Mouse (Mus musculus): ENCODE results near the gene Klhl10.

GRCm38 (mm10) chr11:100414021-100414913 is 27.4 kb upstream of the Klhl10 start, which contains the start of gene P3h4:
- TF ChIP-seq CTCF (IDR thresholded peaks at IDR 0.05; ENCODE audit: low read depth) (peak; percentile 81), EP300 (optimal IDR thresholded peaks at IDR 0.05) (no peak)
